Mouse (Mus musculus): ENCODE results near the gene Dnah2. TPM values are rescaled to one million over a fixed set of nuclear protein-coding genes. Genes with fewer than 3 reads are reported as not detected.

Dnah2 gene
- polyA plus RNA-seq, 1 experiment from 2014 or later, result 1.5 TPM

DNA sequence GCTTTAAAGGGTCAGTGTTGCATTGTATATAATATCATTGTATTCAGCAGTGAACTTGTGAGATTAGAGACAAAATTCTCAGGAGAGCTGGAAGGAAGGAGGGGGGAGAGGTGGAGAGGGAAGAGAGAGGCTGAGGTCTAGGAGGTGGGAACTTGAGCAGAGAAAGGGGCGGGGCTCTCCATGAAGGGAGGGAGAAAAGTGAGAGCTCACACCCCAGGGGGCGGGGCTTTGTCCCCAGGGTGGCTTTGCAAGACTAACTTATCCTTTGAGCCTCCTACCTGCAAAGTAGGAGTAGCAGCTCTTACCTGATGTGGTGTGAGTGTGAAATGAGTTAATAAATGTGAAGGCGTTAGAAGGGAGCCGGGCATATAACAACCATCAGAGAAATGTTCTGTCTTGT is 120.2 kb downstream of the Dnah2 start:
- Histone ChIP-seq H3K4me3 (ENCODE audit: low read length) (no peak overlapping the region), H3K4me2 (replicated peaks; ENCODE audit: low read depth, low read length) (no peak overlapping the region), H3K27ac (ENCODE audit: low read depth, low read length) (no peak overlapping the region), H3K9me3 (ENCODE audit: control insufficient read depth, low read length) (no peaks in the 10 kb centered on the region), H3K4me1 (ENCODE audit: control insufficient read depth, insufficient read depth, low read length) (peaks cover 5% of the 10 kb centered on the region; the same call in 1 of the 2 replicates), H3K9ac (ENCODE audit: low read depth, low read length) (no peak overlapping the region), H3K27me3 (ENCODE audit: control insufficient read depth, insufficient read depth, low read length) (no peaks in the 10 kb centered on the region), H3K36me3 (ENCODE audit: control insufficient read depth, insufficient read depth, low read length) (no peaks in the 10 kb centered on the region)
- WGBS, result 21% methylated on average over 4 of the region's 4 CpGs
- no peak for ATAC-seq (ENCODE audit: low FRiP score, low TSS enrichment)

DNA sequence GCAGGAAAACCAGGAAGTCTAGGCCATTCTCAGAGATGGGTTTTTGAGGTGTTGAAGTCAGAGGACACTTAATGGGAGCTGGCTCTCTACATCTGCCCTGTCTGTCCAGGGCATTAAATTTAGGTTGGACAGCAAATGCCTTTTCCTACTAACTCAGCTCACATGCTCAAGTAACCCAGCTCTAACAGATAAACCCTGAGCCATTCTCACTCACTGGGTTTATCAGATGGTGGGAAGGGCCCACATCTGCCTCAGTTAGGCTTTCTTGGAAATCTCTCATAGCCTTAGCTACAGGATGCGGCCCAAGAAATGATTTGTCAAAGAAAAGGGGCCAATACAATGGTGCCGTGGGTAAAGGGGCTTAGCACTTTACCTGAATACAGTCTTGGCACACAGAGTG is 122.7 kb downstream of the Dnah2 start:
- Histone ChIP-seq H3K9me3 (ENCODE audit: control insufficient read depth, low read length) (no peaks in the 10 kb centered on the region), H3K4me2 (replicated peaks; ENCODE audit: low read depth, low read length) (no peak overlapping the region), H3K9ac (ENCODE audit: low read depth, low read length) (no peak overlapping the region), H3K4me3 (ENCODE audit: low read length) (no peak overlapping the region), H3K4me1 (ENCODE audit: control insufficient read depth, insufficient read depth, low read length) (peaks cover 8% of the 10 kb centered on the region), H3K27ac (ENCODE audit: low read depth, low read length) (no peak overlapping the region), H3K36me3 (ENCODE audit: control insufficient read depth, insufficient read depth, low read length) (no peaks in the 10 kb centered on the region), H3K27me3 (ENCODE audit: control insufficient read depth, insufficient read depth, low read length) (peaks cover 15% of the 10 kb centered on the region)
- 81% methylated on average over 2 of the region's 2 CpGs for WGBS
- ATAC-seq (ENCODE audit: low FRiP score, low TSS enrichment), result no peak

DNA sequence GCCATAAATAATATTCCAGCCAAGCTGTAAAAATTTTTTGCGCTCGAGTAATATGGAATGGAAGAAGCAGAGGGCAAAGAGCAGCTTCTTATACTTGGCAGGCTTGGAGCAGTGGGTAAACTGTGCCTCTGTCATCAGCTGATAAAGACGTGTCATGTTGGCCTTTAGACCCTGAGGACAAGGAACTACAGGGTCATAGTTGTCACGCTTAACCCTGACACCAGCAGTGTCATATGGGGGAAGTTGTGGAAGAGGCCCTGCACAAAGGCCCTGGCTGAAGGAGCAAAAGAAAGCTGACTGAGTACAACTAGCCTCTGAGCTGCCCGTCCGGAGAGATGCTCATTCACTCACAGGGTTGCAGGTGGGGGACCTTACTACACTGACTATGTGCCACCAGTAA is 125.0 kb downstream of the Dnah2 start:
- H3K4me3 ChIP-seq (ENCODE audit: low read length), result no peak overlapping the region
- H3K9ac ChIP-seq (ENCODE audit: low read depth, low read length), result no peak overlapping the region
- no peaks in the 10 kb centered on the region for H3K36me3 ChIP-seq (ENCODE audit: control insufficient read depth, insufficient read depth, low read length)
- no peak overlapping the region for H3K27ac ChIP-seq (ENCODE audit: low read depth, low read length)
- peaks cover 22% of the 10 kb centered on the region for H3K27me3 ChIP-seq (ENCODE audit: control insufficient read depth, insufficient read depth, low read length)
- H3K4me1 ChIP-seq (ENCODE audit: control insufficient read depth, insufficient read depth, low read length), result peaks cover 25% of the 10 kb centered on the region
- H3K9me3 ChIP-seq (ENCODE audit: control insufficient read depth, low read length), result no peaks in the 10 kb centered on the region
- no peak for ATAC-seq (ENCODE audit: low FRiP score, low TSS enrichment)
- H3K4me2 ChIP-seq (replicated peaks; ENCODE audit: low read depth, low read length), result no peak overlapping the region
- 69% methylated on average over 6 of the region's 6 CpGs for WGBS

DNA sequence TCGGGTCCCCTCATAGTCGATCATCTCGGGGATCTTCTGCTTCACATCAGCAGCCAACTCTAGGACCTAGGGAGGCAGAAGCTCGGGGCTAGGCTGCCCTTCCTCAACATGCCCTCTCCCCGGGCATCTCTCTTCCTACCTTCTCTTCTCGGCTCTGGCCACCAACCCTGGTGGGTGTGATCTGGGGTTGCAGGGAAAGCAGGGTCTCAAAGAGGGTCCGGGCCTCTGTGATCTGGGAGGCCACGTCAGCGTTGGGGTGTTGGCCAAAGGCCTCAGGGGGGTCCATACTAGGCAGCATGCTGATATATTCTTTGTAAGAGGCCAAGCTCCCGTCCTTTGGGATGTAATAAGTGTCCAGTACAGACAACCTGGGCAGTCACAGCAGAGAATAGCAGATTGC is 126.1 kb downstream of the Dnah2 start:
- H3K4me3 ChIP-seq (ENCODE audit: low read length), result no peak overlapping the region
- H3K27ac ChIP-seq (ENCODE audit: low read depth, low read length), result no peak overlapping the region
- peaks cover 22% of the 10 kb centered on the region for H3K27me3 ChIP-seq (ENCODE audit: control insufficient read depth, insufficient read depth, low read length)
- H3K9me3 ChIP-seq (ENCODE audit: control insufficient read depth, low read length), result no peaks in the 10 kb centered on the region
- 88% methylated on average over 10 of the region's 10 CpGs for WGBS
- no peak overlapping the region for H3K9ac ChIP-seq (ENCODE audit: low read depth, low read length)
- no peaks in the 10 kb centered on the region for H3K36me3 ChIP-seq (ENCODE audit: control insufficient read depth, insufficient read depth, low read length)
- ATAC-seq (ENCODE audit: low FRiP score, low TSS enrichment), result no peak
- peaks cover 25% of the 10 kb centered on the region for H3K4me1 ChIP-seq (ENCODE audit: control insufficient read depth, insufficient read depth, low read length)
- H3K4me2 ChIP-seq (replicated peaks; ENCODE audit: low read depth, low read length), result no peak overlapping the region

DNA sequence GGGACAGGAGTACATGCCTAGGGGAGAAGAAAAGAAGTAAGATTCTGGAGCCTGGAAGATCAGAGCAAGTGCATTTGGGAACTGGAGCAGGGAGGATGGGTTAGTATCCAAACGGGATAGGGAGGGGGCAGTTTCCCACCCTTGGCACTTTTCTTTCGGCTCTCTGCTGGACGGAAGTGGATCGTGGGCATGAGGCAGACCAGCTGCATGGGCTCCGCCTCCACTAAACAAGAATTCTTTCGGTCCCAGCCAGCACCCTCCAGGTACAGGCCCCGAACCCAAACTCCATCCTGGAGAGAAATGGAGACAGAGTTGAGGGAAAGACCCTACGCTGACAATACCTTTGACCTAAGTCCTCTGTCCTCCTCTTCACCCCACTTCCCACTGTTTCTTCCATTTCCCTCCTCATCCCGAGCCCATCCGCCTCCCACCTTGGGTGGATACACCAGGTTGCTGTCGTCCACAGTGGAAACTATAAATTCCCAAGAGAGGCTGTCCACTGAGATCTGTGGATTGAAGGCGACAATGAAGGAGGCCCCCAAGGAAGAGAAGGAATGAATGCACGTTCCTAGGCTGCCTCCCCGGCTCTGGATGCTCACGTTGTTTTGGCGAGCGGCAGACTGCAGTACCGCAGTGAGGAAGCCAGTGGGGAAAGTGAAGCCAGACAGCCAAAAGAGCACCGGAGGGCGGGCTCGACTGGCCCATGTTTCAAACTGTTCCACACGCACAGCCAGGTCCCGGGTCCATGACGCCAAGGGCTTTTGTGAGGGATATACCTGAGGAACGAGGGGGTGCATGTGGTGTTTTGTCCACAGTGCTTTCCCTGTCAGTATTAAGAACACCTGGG is 127.6 kb downstream of the Dnah2 start:
- H3K36me3 ChIP-seq (ENCODE audit: control insufficient read depth, insufficient read depth, low read length), result no peaks in the 10 kb centered on the region
- H3K4me1 ChIP-seq (ENCODE audit: control insufficient read depth, insufficient read depth, low read length), result peaks cover 35% of the 10 kb centered on the region
- no peak overlapping the region; the same call in 1 of the 2 replicates for H3K9ac ChIP-seq (ENCODE audit: low read depth, low read length)
- peaks cover 22% of the 10 kb centered on the region for H3K27me3 ChIP-seq (ENCODE audit: control insufficient read depth, insufficient read depth, low read length)
- 0 out of 2 replicates have a peak overlapping the region, but pooled peaks have one; percentile 84 for H3K4me3 ChIP-seq (ENCODE audit: low read length)
- H3K4me2 ChIP-seq (replicated peaks; ENCODE audit: low read depth, low read length), result peak overlapping the region; percentile 95; the same call in 1 of the 2 replicates
- no peak for ATAC-seq (ENCODE audit: low FRiP score, low TSS enrichment)
- WGBS, result 12% methylated on average over 25 of the region's 25 CpGs
- no peak overlapping the region for H3K27ac ChIP-seq (ENCODE audit: low read depth, low read length)
- no peaks in the 10 kb centered on the region for H3K9me3 ChIP-seq (ENCODE audit: control insufficient read depth, low read length)

DNA sequence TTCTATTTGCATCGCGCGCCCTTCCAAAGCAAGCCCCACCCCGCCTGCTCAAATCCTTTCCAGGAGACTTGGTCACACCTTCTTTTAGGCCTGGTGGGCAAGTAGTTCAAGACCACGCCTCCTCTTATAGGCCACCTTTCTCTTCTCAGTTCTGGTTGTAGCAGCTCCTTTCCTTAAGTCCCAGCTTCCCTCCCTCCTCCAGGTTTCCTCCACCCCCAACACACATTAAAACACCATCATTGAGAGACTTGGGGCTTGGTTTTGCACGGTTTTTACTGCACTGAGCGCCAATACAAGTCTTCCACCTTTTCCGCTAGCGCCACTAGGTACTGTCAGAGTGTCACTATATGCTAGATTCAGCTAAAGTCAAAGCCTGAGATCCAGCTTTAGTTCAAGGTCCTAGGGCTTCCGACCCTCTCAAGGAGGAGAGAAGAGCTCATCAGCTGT is 128.3 kb downstream of the Dnah2 start:
- H3K4me1 ChIP-seq (ENCODE audit: control insufficient read depth, insufficient read depth, low read length), result peaks cover 35% of the 10 kb centered on the region
- peak overlapping the region; percentile 95 for H3K4me2 ChIP-seq (replicated peaks; ENCODE audit: low read depth, low read length)
- peak overlapping the region; percentile 84 for H3K4me3 ChIP-seq (ENCODE audit: low read length)
- peaks cover 22% of the 10 kb centered on the region for H3K27me3 ChIP-seq (ENCODE audit: control insufficient read depth, insufficient read depth, low read length)
- H3K36me3 ChIP-seq (ENCODE audit: control insufficient read depth, insufficient read depth, low read length), result no peaks in the 10 kb centered on the region
- peak overlapping the region; percentile 52; the same call in 1 of the 2 replicates for H3K9ac ChIP-seq (ENCODE audit: low read depth, low read length)
- H3K9me3 ChIP-seq (ENCODE audit: control insufficient read depth, low read length), result no peaks in the 10 kb centered on the region
- ATAC-seq (ENCODE audit: low FRiP score, low TSS enrichment), result no peak
- no peak overlapping the region for H3K27ac ChIP-seq (ENCODE audit: low read depth, low read length)
- WGBS, result 7% methylated on average over 10 of the region's 10 CpGs

DNA sequence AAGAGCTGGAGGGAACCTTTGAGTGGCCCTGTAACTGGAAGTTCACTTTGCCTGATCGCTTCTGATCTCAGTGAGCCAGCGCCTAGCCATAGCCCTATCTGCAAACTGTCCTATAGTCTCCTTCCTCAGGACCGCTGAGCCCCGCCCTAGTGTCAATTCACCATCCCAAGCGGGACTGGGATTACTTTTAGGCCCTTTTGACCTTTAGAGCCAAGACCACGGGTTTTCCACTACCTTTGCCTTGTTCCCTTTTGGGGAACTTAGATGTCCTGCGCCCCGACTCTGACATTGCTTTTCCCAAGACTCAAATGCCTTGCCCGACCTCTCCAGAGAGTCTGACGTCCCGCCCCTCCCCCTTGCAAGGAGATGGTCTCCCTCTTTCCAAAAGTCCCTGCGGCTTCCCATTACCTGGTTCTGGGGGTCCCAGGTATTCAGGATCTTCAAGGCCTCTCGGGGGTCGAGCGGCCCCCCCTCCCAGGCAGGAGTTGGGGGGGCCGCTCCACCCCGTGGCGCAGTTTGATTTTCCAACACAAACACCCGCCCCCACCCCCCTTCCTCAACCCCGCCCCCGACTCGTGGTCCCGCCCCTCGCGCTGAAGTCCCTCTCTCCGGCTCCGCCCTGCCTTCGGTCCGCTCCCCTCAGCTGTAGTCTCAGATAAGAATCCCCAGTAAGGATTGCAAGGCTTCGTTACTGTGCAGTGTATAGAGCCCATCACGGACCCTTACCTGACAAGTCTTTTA is 128.9 kb downstream of the Dnah2 start:
- Histone ChIP-seq H3K9ac (ENCODE audit: low read depth, low read length) (peak overlapping the region; percentile 52), H3K4me2 (replicated peaks; ENCODE audit: low read depth, low read length) (peak overlapping the region; percentile 95), H3K4me3 (ENCODE audit: low read length) (peak overlapping the region; percentile 84), H3K27me3 (ENCODE audit: control insufficient read depth, insufficient read depth, low read length) (peaks cover 22% of the 10 kb centered on the region), H3K4me1 (ENCODE audit: control insufficient read depth, insufficient read depth, low read length) (peaks cover 36% of the 10 kb centered on the region), H3K36me3 (ENCODE audit: control insufficient read depth, insufficient read depth, low read length) (no peaks in the 10 kb centered on the region), H3K27ac (ENCODE audit: low read depth, low read length) (peak overlapping the region; percentile 88; the same call in 1 of the 2 replicates), H3K9me3 (ENCODE audit: control insufficient read depth, low read length) (no peaks in the 10 kb centered on the region)
- WGBS, result under 1% methylated on average over 31 of the region's 31 CpGs
- ATAC-seq (ENCODE audit: low FRiP score, low TSS enrichment), result no peak

DNA sequence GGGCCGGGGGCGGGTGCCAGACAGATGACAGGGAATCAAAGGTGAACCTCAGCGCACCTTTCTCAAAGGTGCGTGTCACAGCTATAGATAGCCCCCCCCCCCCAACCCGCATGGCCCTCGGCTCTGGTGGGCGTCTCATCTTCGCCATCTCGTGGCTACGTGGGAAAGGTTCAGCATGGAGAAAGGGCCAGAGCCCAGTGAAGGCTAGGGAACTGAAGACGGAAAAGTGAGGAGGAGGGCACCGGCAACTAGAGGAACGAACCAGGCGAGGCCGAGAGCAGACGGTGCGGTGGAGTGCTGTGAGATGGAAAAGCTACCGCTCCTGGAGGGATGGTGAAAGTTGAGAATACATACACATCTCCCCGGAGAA is 129.5 kb downstream of the Dnah2 start:
- Histone ChIP-seq H3K9me3 (ENCODE audit: control insufficient read depth, low read length) (no peaks in the 10 kb centered on the region), H3K27ac (ENCODE audit: low read depth, low read length) (peak overlapping the region; percentile 88), H3K4me3 (ENCODE audit: low read length) (peak overlapping the region; percentile 84), H3K36me3 (ENCODE audit: control insufficient read depth, insufficient read depth, low read length) (no peaks in the 10 kb centered on the region), H3K27me3 (ENCODE audit: control insufficient read depth, insufficient read depth, low read length) (peaks cover 22% of the 10 kb centered on the region), H3K4me1 (ENCODE audit: control insufficient read depth, insufficient read depth, low read length) (peaks cover 41% of the 10 kb centered on the region), H3K4me2 (replicated peaks; ENCODE audit: low read depth, low read length) (peak overlapping the region; percentile 95), H3K9ac (ENCODE audit: low read depth, low read length) (peak overlapping the region; percentile 52)
- under 1% methylated on average over 19 of the region's 19 CpGs for WGBS
- ATAC-seq (ENCODE audit: low FRiP score, low TSS enrichment), result no peak

Data from kidney, embryonic 14.5 days (tissue).